Mouse (Mus musculus) limb, embryonic 12.5 days (tissue): ENCODE measurements at regions not wholly inside any gene's neighbourhood (a gene's known extent, or its start where the extent isn't known, plus 50 kb on each side); places are given as distances from the start of the nearest gene placed in this dataset.
A peak's percentile ranks its signal among the peaks of the same experiment; 100 is the strongest.

Source experiments
- ATAC-seq: fragments of 200-750 bp; cut with Nextera tagmentation; 2 replicates; pipeline ENCODE4 v1.8.0; 2017; ENCODE audit warnings: low read depth, moderate TSS enrichment; ENCODE audit not compliant: insufficient number of reproducible peaks, insufficient read depth, low FRiP score, low TSS enrichment
- H3K27ac ChIP-seq: fragments of 300-500 bp; sonication (generic); 2 replicates; pipeline ENCODE4 v1.5.1; 2016; ENCODE audit warnings: mild to moderate bottlenecking, moderate library complexity
- H3K27me3 ChIP-seq: fragments of 300-500 bp; sonication (generic); 2 replicates; pipeline ENCODE4 v1.6.1; 2016; ENCODE audit warnings: mild to moderate bottlenecking, moderate library complexity
- H3K36me3 ChIP-seq: fragments of 300-500 bp; sonication (generic); 2 replicates; pipeline ENCODE4 v1.6.1; 2016; ENCODE audit warnings: mild to moderate bottlenecking, moderate library complexity
- H3K4me1 ChIP-seq: fragments of 300-500 bp; sonication (generic); replicated peaks from 2 replicates; pipeline ENCODE4 v1.6.1; 2016
- H3K4me2 ChIP-seq: fragments of 300-500 bp; sonication (generic); 2 replicates; pipeline ENCODE4 v1.6.1; 2016; ENCODE audit warnings: mild to moderate bottlenecking, moderate library complexity
- H3K4me3 ChIP-seq: fragments of 300-500 bp; sonication (generic); replicated peaks from 2 replicates; pipeline ENCODE4 v1.5.1; 2016; ENCODE audit warnings: mild to moderate bottlenecking
- H3K9ac ChIP-seq: fragments of 300-500 bp; sonication (generic); replicated peaks from 2 replicates; pipeline ENCODE4 v1.6.1; 2016; ENCODE audit warnings: mild to moderate bottlenecking, moderate library complexity
- H3K9me3 ChIP-seq: fragments of 300-500 bp; sonication (generic); 2 replicates; pipeline ENCODE4 v1.6.1; 2016; ENCODE audit warnings: mild to moderate bottlenecking, moderate library complexity
- WGBS: fragments of 180-500 bp; shearing (Covaris S2); methylation state at CpG from one replicate; pipeline ENCODE4 v1.1.7; 2016; 5-methylcytosine and 5-hydroxymethylcytosine counted together

DNA sequence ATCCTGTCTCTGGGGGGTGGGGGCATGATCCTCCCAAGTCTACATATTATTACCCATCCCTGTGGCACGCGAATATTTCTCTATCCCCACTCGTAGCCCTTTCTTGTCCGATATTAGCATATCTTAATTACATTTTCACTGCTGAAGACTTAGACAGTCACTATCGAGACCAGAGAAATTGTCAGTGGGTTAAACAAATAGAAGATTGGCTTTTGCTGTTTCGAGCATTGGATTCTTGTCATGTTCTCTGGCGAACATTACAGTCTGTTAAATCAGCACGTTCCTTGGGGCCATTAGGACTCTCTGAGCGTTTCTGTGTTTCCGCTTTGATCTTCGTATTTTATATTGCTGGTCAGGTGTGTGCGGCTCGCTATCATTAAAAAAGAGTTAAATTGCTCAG is 129.6 kb upstream of the Psmd7 start:
- no peaks in the 10 kb centered on the region for H3K36me3 ChIP-seq
- H3K4me1 ChIP-seq, result 0 out of 2 replicates have a peak, but pooled peaks cover 5% of the 10 kb centered on the region
- 69% methylated on average over 13 of the region's 13 CpGs for WGBS
- no peak overlapping the region for H3K27ac ChIP-seq
- ATAC-seq, result no peak
- H3K9ac ChIP-seq, result no peak overlapping the region
- no peak overlapping the region for H3K4me2 ChIP-seq
- no peak overlapping the region for H3K4me3 ChIP-seq
- H3K27me3 ChIP-seq, result no peaks in the 10 kb centered on the region
- no peaks in the 10 kb centered on the region for H3K9me3 ChIP-seq

DNA sequence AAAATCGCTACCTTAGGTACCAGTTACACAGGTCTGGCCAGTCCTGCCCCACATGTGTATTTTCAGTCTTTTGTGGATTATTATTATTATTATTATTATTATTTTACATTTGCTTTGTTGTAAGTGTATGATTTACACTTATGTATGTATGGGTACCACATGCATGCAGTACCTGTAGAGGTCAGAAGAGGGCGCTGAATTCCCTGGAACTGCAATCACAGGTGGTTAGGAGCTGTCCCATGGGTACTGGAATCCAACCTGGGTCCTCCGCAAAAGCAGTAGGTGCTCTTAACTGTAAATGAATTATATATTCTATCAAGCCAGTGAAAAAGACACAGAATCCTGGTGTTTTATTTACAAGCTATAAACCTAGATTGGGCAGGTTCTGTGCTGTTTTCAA is 131.4 kb upstream of the Psmd7 start:
- H3K4me3 ChIP-seq, result no peak overlapping the region
- no peak overlapping the region for H3K4me2 ChIP-seq
- WGBS, result 62% methylated on average over 3 of the region's 3 CpGs
- no peak for ATAC-seq
- H3K36me3 ChIP-seq, result no peaks in the 10 kb centered on the region
- 0 out of 2 replicates have a peak, but pooled peaks cover 5% of the 10 kb centered on the region for H3K4me1 ChIP-seq
- no peaks in the 10 kb centered on the region for H3K9me3 ChIP-seq
- no peaks in the 10 kb centered on the region for H3K27me3 ChIP-seq
- H3K9ac ChIP-seq, result no peak overlapping the region
- H3K27ac ChIP-seq, result no peak overlapping the region

DNA sequence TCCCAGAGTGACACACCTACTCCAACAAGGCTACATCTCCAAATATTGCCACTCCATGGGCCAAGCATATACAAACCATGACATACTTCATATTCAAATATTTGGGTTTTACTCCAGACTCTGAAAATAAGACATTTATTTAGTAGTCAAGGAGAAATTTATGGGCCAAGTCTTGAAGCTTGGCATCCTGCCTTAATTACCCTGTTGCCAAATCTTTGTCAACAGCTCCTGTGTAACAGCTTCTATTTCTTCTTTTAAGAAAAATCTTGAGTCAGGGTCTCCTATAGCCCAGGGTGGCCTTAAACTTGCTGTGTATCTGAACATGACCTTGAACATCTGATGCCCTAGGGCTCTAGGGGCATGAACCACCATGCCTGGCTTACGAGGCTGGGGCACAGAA is 138.5 kb upstream of the Psmd7 start:
- no peak for ATAC-seq
- no peak overlapping the region for H3K4me3 ChIP-seq
- no peak overlapping the region for H3K9ac ChIP-seq
- H3K4me2 ChIP-seq, result no peak overlapping the region
- 92% methylated on average over 1 of the region's 1 CpGs for WGBS
- no peaks in the 10 kb centered on the region for H3K9me3 ChIP-seq
- H3K4me1 ChIP-seq, result no peaks in the 10 kb centered on the region
- no peaks in the 10 kb centered on the region for H3K27me3 ChIP-seq
- H3K27ac ChIP-seq, result no peak overlapping the region
- H3K36me3 ChIP-seq, result no peaks in the 10 kb centered on the region

DNA sequence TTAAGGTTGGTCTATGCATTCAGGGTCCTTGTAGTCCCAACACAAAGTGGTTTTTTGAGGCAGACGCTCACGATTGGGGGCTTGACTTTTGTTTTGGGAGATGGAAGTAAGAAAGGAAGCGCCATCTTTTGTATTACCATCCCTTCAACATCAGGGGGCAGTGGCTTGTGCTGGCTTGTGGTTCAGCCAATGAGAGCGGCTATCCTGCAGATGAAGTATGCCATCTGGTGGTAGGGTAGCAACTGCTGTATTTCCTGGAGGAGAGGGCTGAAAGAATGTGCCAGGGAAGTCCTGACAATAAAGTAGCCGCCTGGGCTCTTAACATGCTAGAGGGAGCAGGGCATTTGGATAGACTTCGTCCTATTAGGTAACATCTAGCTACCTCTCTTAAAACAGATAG is 139.0 kb upstream of the Psmd7 start:
- Histone ChIP-seq H3K27ac (no peak overlapping the region), H3K9me3 (no peaks in the 10 kb centered on the region), H3K9ac (no peak overlapping the region), H3K4me2 (no peak overlapping the region), H3K4me1 (no peaks in the 10 kb centered on the region), H3K36me3 (no peaks in the 10 kb centered on the region), H3K27me3 (no peaks in the 10 kb centered on the region), H3K4me3 (no peak overlapping the region)
- 89% methylated on average over 6 of the region's 6 CpGs for WGBS
- no peak for ATAC-seq

DNA sequence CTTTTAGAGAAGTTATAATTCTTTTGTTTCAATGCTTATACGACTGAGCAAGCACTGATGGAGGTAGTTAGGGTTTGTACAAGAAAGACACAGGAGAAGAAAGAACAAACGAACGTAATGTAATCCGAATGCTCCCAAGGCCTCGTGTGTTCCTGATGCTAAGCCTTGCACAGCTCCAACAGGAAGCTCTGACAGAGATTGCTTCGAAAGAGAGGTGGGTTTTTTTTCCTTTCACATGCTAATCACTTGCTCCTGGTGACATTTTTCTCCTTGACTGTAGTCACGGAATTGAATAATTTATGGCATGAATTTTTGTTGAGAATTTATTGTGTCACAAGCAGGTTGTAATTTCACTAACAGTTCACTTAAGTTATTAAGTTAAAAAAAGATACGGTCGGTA is 150.8 kb upstream of the Psmd7 start:
- no peaks in the 10 kb centered on the region for H3K36me3 ChIP-seq
- ATAC-seq, result no peak
- no peak overlapping the region for H3K27ac ChIP-seq
- H3K9ac ChIP-seq, result no peak overlapping the region
- no peak overlapping the region for H3K4me2 ChIP-seq
- 60% methylated on average over 9 of the region's 9 CpGs for WGBS
- H3K4me3 ChIP-seq, result no peak overlapping the region
- no peaks in the 10 kb centered on the region for H3K27me3 ChIP-seq
- H3K4me1 ChIP-seq, result no peaks in the 10 kb centered on the region
- peaks cover 22% of the 10 kb centered on the region for H3K9me3 ChIP-seq

DNA sequence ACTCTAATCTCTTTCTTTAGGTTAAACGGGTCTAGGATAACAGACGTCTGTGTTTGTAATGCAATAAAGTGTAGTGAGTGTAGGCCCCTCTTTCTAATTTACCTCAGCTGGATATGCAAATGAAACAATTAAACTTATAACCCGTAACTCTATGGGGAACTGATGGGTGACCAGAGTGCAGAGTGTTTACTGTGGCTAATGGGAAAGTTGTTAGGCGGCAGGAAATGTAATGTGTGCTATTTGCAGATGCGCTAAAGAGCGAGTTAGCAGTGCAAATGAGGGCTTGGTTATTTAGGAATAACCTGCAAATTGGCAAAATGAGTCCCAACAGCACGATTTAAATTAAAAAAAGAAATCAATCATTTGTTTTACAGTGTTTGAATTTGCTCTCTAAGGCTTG is 168.8 kb upstream of the Psmd7 start:
- Histone ChIP-seq H3K4me2 (no peak overlapping the region), H3K27ac (no peak overlapping the region), H3K36me3 (no peaks in the 10 kb centered on the region), H3K4me1 (no peaks in the 10 kb centered on the region), H3K27me3 (no peaks in the 10 kb centered on the region), H3K4me3 (no peak overlapping the region), H3K9me3 (0 out of 2 replicates have a peak, but pooled peaks cover 8% of the 10 kb centered on the region), H3K9ac (no peak overlapping the region)
- WGBS, result 53% methylated on average over 7 of the region's 7 CpGs
- ATAC-seq, result no peak

DNA sequence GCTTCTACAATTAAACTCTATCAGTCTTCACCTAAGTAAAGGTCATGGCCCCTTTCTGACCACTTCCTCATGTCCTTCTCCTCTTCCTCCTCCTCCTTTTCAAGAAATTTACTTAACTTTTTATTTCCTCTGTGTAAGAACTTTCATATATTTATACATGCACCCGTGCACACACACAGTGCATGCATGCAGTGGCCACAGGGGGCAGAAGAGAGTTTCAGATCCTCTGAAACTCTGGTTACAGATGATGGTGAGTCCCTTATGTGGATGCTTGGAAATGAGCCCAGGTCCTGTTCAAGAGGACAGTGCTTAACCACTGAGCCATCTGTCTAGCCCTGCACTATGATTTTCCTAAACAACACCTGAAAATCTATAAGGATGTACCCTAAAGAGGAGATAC is 170.4 kb upstream of the Psmd7 start:
- H3K4me3 ChIP-seq, result no peak overlapping the region
- 87% methylated on average over 1 of the region's 1 CpGs for WGBS
- H3K27ac ChIP-seq, result no peak overlapping the region

DNA sequence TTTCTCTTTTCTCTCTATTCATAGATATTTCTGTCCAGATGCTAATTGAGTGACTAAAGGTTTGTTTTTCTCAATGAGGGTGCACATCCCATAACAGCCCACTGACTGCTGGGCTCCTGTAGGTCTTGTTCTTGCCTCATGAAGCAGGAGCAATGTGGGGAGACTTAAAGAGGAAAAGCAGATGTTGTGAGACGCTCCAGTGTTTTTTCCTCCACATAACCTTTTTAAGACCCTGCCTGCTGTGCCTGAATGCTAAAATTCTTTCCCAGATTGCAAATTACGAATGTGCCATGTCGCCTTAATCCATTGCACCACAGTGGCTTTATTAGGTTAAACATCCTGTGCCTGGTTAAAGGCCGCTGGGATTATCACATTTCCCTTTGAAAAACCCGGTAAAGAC is 165.5 kb upstream of the Zfhx3 start:
- no peak for ATAC-seq
- peaks cover 39% of the 10 kb centered on the region for H3K4me1 ChIP-seq
- H3K27ac ChIP-seq, result peak overlapping the region; percentile 23; the same call in 1 of the 2 replicates
- no peak overlapping the region for H3K4me3 ChIP-seq
- no peaks in the 10 kb centered on the region for H3K27me3 ChIP-seq
- 2% methylated on average over 5 of the region's 5 CpGs for WGBS
- H3K4me2 ChIP-seq, result peak overlapping the region; percentile 36
- no peaks in the 10 kb centered on the region for H3K36me3 ChIP-seq
- H3K9ac ChIP-seq, result no peak overlapping the region
- H3K9me3 ChIP-seq, result 0 out of 2 replicates have a peak, but pooled peaks cover 4% of the 10 kb centered on the region

More for the DNA sequence above, 170.4 kb upstream of the Psmd7 start:
- ATAC-seq, result no peak
- Histone ChIP-seq H3K4me1 (no peaks in the 10 kb centered on the region), H3K27me3 (no peaks in the 10 kb centered on the region), H3K36me3 (no peaks in the 10 kb centered on the region), H3K9me3 (peaks cover 12% of the 10 kb centered on the region), H3K9ac (no peak overlapping the region), H3K4me2 (no peak overlapping the region)

DNA sequence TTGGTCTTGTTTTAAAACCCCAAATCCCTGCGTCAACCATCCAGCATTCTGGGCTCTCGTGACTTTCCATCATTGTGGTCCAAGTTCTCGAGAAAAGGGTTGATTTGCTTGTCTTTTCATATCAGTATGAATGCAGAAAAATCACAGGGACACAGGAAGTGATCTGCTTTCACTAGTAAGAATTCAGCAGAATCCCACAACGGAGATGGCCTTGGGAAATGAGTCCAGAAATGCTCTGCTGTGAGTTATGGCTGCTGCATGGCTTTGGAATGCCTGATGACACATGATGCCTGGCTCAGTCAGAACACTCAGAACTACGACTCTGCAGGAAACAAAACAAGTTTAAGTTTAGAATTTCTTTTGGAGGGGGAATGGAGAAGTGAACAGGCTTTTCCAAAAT is 156.7 kb upstream of the Zfhx3 start:
- Histone ChIP-seq H3K4me1 (no peaks in the 10 kb centered on the region), H3K9me3 (no peaks in the 10 kb centered on the region), H3K36me3 (no peaks in the 10 kb centered on the region), H3K27ac (no peak overlapping the region), H3K4me2 (no peak overlapping the region), H3K4me3 (no peak overlapping the region), H3K27me3 (no peaks in the 10 kb centered on the region), H3K9ac (no peak overlapping the region)
- ATAC-seq, result no peak
- WGBS, result 73% methylated on average over 5 of the region's 5 CpGs

DNA sequence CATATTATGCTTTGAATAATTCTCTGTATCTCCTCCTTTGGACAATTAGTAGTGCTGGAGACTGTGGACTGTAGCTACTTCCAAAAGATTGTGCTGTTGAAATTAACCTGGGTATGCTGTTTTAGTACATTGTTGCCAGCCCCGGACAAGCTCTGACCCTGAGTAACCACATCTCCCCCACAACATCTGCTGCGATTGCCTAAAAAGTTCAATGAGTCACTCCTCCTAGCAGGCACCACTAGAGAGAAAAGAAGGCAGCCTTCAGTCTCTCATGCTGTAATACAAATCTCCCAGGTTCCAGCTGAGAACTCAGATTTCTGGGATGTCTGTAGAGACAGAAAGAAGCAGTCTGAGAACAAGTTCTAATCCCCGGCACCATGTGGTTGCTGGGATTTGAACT is 150.2 kb upstream of the Zfhx3 start:
- H3K9me3 ChIP-seq, result no peaks in the 10 kb centered on the region
- H3K4me2 ChIP-seq, result no peak overlapping the region
- no peaks in the 10 kb centered on the region for H3K36me3 ChIP-seq
- no peak overlapping the region for H3K4me3 ChIP-seq
- no peaks in the 10 kb centered on the region for H3K4me1 ChIP-seq
- 83% methylated on average over 3 of the region's 3 CpGs for WGBS
- H3K9ac ChIP-seq, result no peak overlapping the region
- H3K27me3 ChIP-seq, result no peaks in the 10 kb centered on the region
- ATAC-seq, result no peak
- no peak overlapping the region for H3K27ac ChIP-seq

DNA sequence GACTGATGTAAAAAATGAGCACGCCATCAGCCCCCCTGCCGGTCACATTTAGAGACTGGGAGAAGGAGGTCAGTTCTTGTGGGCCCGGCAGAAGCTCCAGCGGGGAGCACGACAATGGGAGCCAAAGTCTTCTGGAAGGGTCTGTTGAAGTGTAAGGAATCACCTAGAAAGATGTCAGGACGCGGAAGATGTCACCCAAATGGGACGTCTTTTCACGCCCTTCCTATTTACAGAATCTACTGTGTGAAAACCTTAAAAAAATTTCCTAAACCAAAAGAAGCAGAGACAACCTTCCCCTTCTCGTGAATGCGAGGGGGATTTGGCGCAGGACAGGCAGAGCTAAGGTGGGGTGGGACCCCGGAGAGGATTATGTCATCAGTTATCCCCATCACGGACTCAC is 127.5 kb upstream of the Zfhx3 start:
- H3K9ac ChIP-seq, result peak overlapping the region; percentile 34; the same call in 1 of the 2 replicates
- ATAC-seq, result no peak

DNA sequence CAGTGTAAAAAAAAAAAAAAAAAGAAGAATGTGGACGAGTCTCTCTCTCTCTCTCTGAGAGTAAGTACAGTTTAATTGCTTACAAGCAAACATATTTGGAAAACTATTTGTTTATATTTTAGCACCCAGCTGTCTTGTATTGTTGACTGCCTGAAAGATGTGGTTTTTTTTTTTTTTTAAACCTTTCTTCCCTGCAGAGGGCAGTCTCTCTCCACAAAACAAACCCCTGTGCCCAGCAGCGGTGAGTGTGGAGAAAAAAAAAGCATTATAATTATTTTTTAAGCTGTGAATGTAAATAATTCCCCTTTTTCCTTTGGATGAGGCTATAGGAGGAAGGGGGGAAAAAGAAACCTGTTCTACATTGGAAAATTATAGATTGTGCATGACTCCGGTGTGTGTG is 126.7 kb upstream of the Zfhx3 start:
- Histone ChIP-seq H3K4me3 (no peak overlapping the region), H3K4me2 (no peak overlapping the region), H3K4me1 (peaks cover 41% of the 10 kb centered on the region), H3K36me3 (no peaks in the 10 kb centered on the region), H3K9ac (no peak overlapping the region), H3K27ac (peak overlapping the region; percentile 41; the same call in 1 of the 2 replicates), H3K9me3 (no peaks in the 10 kb centered on the region), H3K27me3 (no peaks in the 10 kb centered on the region)
- no peak for ATAC-seq
- 25% methylated on average over 3 of the region's 3 CpGs for WGBS

More for the DNA sequence above, 127.5 kb upstream of the Zfhx3 start:
- Histone ChIP-seq H3K4me3 (no peak overlapping the region), H3K9me3 (no peaks in the 10 kb centered on the region), H3K27ac (peak overlapping the region; percentile 41; the same call in 1 of the 2 replicates), H3K4me1 (peaks cover 33% of the 10 kb centered on the region), H3K4me2 (no peak overlapping the region), H3K27me3 (no peaks in the 10 kb centered on the region), H3K36me3 (no peaks in the 10 kb centered on the region)
- WGBS, result 70% methylated on average over 14 of the region's 14 CpGs
